Mouse (Mus musculus) heart, postnatal 0 days (tissue): ENCODE data around the gene Ube2l3. TPM values are rescaled to one million over a fixed set of nuclear protein-coding genes. Genes with fewer than 3 reads are reported as not detected.

Experiments used
- ATAC-seq: fragments of 200-750 bp; cut with Nextera tagmentation; 2 replicates; pipeline ENCODE4 v1.8.0; 2017; ENCODE audit warnings: low read depth, moderate number of reproducible peaks, moderate library complexity; ENCODE audit not compliant: insufficient read depth
- DNase-seq: peaks from one replicate; pipeline ENCODE4 v3.0.0-alpha.2; 2016; ENCODE audit warnings: low spot score
- H3K27ac ChIP-seq: fragments of 300-500 bp; sonication (generic); 2 replicates; pipeline ENCODE4 v1.5.1; 2014; ENCODE audit warnings: low read depth, mild to moderate bottlenecking
- H3K27me3 ChIP-seq: fragments of 300-500 bp; sonication (generic); 2 replicates; pipeline ENCODE4 v1.6.1; 2014; ENCODE audit warnings: low read length, mixed read lengths; ENCODE audit not compliant: control insufficient read depth, insufficient read depth
- H3K36me3 ChIP-seq: fragments of 300-500 bp; sonication (generic); replicated peaks from 2 replicates; pipeline ENCODE4 v1.6.1; 2014; ENCODE audit warnings: low read length, mixed read lengths; ENCODE audit not compliant: control insufficient read depth, insufficient read depth
- H3K4me1 ChIP-seq: fragments of 300-500 bp; sonication (generic); 2 replicates; pipeline ENCODE4 v1.6.1; 2014; ENCODE audit warnings: antibody characterized with exemption; ENCODE audit not compliant: control insufficient read depth, insufficient read depth
- H3K4me2 ChIP-seq: fragments of 300-500 bp; sonication (generic); 2 replicates; pipeline ENCODE4 v1.6.1; 2014; ENCODE audit warnings: low read depth, mild to moderate bottlenecking, low read length, moderate library complexity
- H3K4me3 ChIP-seq: fragments of 300-500 bp; sonication (generic); 2 replicates; pipeline ENCODE4 v1.5.1; 2014; ENCODE audit warnings: low read depth, low read length
- H3K9ac ChIP-seq: fragments of 300-500 bp; sonication (generic); replicated peaks from 2 replicates; pipeline ENCODE4 v1.6.1; 2014; ENCODE audit warnings: low read depth, low read length, mixed read lengths
- H3K9me3 ChIP-seq: fragments of 300-500 bp; sonication (generic); replicated peaks from 2 replicates; pipeline ENCODE4 v1.6.1; 2016; ENCODE audit warnings: low read length; ENCODE audit not compliant: control insufficient read depth
- CTCF ChIP-seq: IDR thresholded peaks from 2 replicates; pipeline ENCODE4 v1.5.1; 2016; ENCODE audit warnings: antibody characterized with exemption, control low read depth, low read depth
- EP300 ChIP-seq: IDR thresholded peaks from 2 replicates; pipeline ENCODE4 v1.6.1; 2016; ENCODE audit warnings: antibody characterized with exemption, low read depth
- WGBS: fragments of 180-500 bp; shearing (Covaris S2); extraction: QIAGEN DNeasy Blood & Tissue Kit; methylation state at CpG from one replicate; pipeline ENCODE4 v1.1.7; 2014; 5-methylcytosine and 5-hydroxymethylcytosine counted together
- polyA plus RNA-seq: library from polyadenylated mRNA; unstranded; fragments of >200 nt; fragmentation: Nextera tagmentation; extraction: Ambion mirVana; gene quantifications from 2 replicates; pipeline ENCODE4 v1.2.1, GENCODE M21; 2015
- total RNA-seq: library from RNA; depleted of rRNA; stranded (reverse); fragments of >200 nt; gene quantifications from 2 replicates; pipeline ENCODE4 v1.2.3, GENCODE M21; 2014; ENCODE audit warnings: low replicate concordance

Gene Ube2l3
- total and polyA plus RNA-seq, 2 experiments from 2014 or later: 62.5 to 254 TPM

GRCm38 (mm10) chr16:17239409-17239808, 37.0 kb upstream of the Ube2l3 start:
- DNase-seq: no peak
- Histone ChIP-seq H3K36me3 (no peaks in the 10 kb centered on the region), H3K4me3 (no peak overlapping the region), H3K27ac (no peak overlapping the region), H3K27me3 (no peaks in the 10 kb centered on the region), H3K4me2 (no peak overlapping the region), H3K9me3 (no peaks in the 10 kb centered on the region), H3K9ac (no peak overlapping the region), H3K4me1 (peaks cover 68% of the 10 kb centered on the region)
- WGBS: 58% methylated on average over 2 of the region's 2 CpGs
- no peak for TF ChIP-seq CTCF
- TF ChIP-seq EP300: no peak
- no peak for ATAC-seq

- peak overlapping the region; percentile 68 for H3K27ac ChIP-seq
- 23% methylated on average over 3 of the region's 3 CpGs for WGBS
- peak overlapping the region; percentile 19; the same call in 1 of the 2 replicates for H3K4me2 ChIP-seq
These were observed 35.2 kb upstream of the Ube2l3 start for GRCm38 (mm10) chr16:17237634-17238033.

GRCm38 (mm10) chr16:17234916-17235665, 32.6 kb upstream of the Ube2l3 start:
- Histone ChIP-seq H3K4me1 (peaks cover 54% of the 10 kb centered on the region), H3K27me3 (no peaks in the 10 kb centered on the region), H3K9ac (peak overlapping the region; percentile 97; the same call in 1 of the 2 replicates), H3K4me2 (peak overlapping the region; percentile 87), H3K4me3 (peak overlapping the region; percentile 94), H3K36me3 (no peaks in the 10 kb centered on the region), H3K9me3 (no peaks in the 10 kb centered on the region), H3K27ac (peak overlapping the region; percentile 98)
- 13% methylated on average over 9 of the region's 9 CpGs for WGBS
- no peak for TF ChIP-seq CTCF
- TF ChIP-seq EP300: no peak
- DNase-seq (peak; percentile 60), ATAC-seq (no peak)

More at GRCm38 (mm10) chr16:17237634-17238033, 35.2 kb upstream of the Ube2l3 start:
- ATAC-seq: no peak
- H3K4me3 ChIP-seq: no peak overlapping the region
- TF ChIP-seq CTCF (no peak), EP300 (no peak)
- DNase-seq: peak; percentile 50
- H3K9ac ChIP-seq: no peak overlapping the region
- H3K36me3 ChIP-seq: no peaks in the 10 kb centered on the region
- peaks cover 64% of the 10 kb centered on the region for H3K4me1 ChIP-seq
- H3K27me3 ChIP-seq: no peaks in the 10 kb centered on the region
- no peaks in the 10 kb centered on the region for H3K9me3 ChIP-seq

- DNase-seq: peak; percentile 42
- 0 out of 2 replicates have a peak, but pooled peaks cover 4% of the 10 kb centered on the region for H3K9me3 ChIP-seq
- H3K4me1 ChIP-seq: peaks cover 48% of the 10 kb centered on the region
- under 1% methylated on average over 12 of the region's 12 CpGs for WGBS
- H3K4me3 ChIP-seq: peak overlapping the region; percentile 94
- H3K27me3 ChIP-seq: no peaks in the 10 kb centered on the region
- TF ChIP-seq CTCF (no peak), EP300 (no peak)
- H3K36me3 ChIP-seq: no peaks in the 10 kb centered on the region
- ATAC-seq: no peak
- H3K27ac ChIP-seq: peak overlapping the region; percentile 98
- peak overlapping the region; percentile 87 for H3K4me2 ChIP-seq
- peak overlapping the region; percentile 97 for H3K9ac ChIP-seq
These were observed 32.0 kb upstream of the Ube2l3 start for GRCm38 (mm10) chr16:17234499-17234895.

GRCm38 (mm10) chr16:17233702-17234498, 31.5 kb upstream of the Ube2l3 start:
- no peaks in the 10 kb centered on the region for H3K36me3 ChIP-seq

More at GRCm38 (mm10) chr16:17233702-17234498, 31.5 kb upstream of the Ube2l3 start:
- peak overlapping the region; percentile 94 for H3K4me3 ChIP-seq
- peaks cover 43% of the 10 kb centered on the region for H3K4me1 ChIP-seq
- under 1% methylated on average over 59 of the region's 62 CpGs for WGBS
- 0 out of 2 replicates have a peak, but pooled peaks cover 5% of the 10 kb centered on the region for H3K9me3 ChIP-seq
- no peaks in the 10 kb centered on the region for H3K27me3 ChIP-seq
- H3K9ac ChIP-seq: peak overlapping the region; percentile 97
- TF ChIP-seq CTCF (no peak), EP300 (no peak)
- peak overlapping the region; percentile 87 for H3K4me2 ChIP-seq
- H3K27ac ChIP-seq: peak overlapping the region; percentile 98
- ATAC-seq (peak; percentile 40), DNase-seq (peak; percentile 65)
